Mouse (Mus musculus) erythroblast, embryonic 14.5 days (primary cell): ENCODE data around the gene Pet117. TPM values are rescaled to one million over a fixed set of nuclear protein-coding genes. Genes with fewer than 3 reads are reported as not detected.
"Not testable (repeated sequence)": the region's sequence is repeated elsewhere in the genome, so short reads cannot be mapped to it uniquely, and the experiment has no call there.

Experiments used
- H3K27me3 ChIP-seq: 2 replicates; pipeline ENCODE4 v1.6.1; 2012; ENCODE audit warnings: inconsistent platforms; ENCODE audit not compliant: control insufficient read depth
- H3K36me3 ChIP-seq: 2 replicates; pipeline ENCODE4 v1.6.1; 2012; ENCODE audit warnings: mild to moderate bottlenecking, inconsistent platforms; ENCODE audit not compliant: control insufficient read depth
- H3K4me1 ChIP-seq: 2 replicates; pipeline ENCODE4 v1.6.1; 2012; ENCODE audit warnings: inconsistent platforms; ENCODE audit not compliant: control insufficient read depth
- H3K4me3 ChIP-seq: replicated peaks from 2 replicates; pipeline ENCODE3; 2012; ENCODE audit warnings: moderate library complexity, mild to moderate bottlenecking, inconsistent platforms
- H3K9me3 ChIP-seq: 2 replicates; pipeline ENCODE4 v1.6.1; 2012; ENCODE audit warnings: low read length, inconsistent platforms, mixed read lengths; ENCODE audit not compliant: control insufficient read depth
- GATA1 ChIP-seq: IDR thresholded peaks from 2 replicates; pipeline ENCODE4 v1.6.1; 2012; ENCODE audit warnings: low read length, inconsistent platforms, mixed read lengths
- TAL1 ChIP-seq: IDR thresholded peaks from 3 replicates; pipeline ENCODE4 v1.6.1; 2012; ENCODE audit warnings: low read length, inconsistent platforms, mixed read lengths
- polyA plus RNA-seq: library from polyadenylated mRNA; stranded (reverse); fragments of >175 nt; gene quantifications from 2 replicates; pipeline ENCODE4 v1.2.3, GENCODE M21; 2012

Gene Pet117
- polyA plus RNA-seq, 1 experiment: 0.09 TPM

GRCm38 (mm10) chr2:144333138-144333842, 35.5 kb upstream of the Pet117 start:
- H3K4me1 ChIP-seq: peaks cover 2% of the 10 kb centered on the region
- H3K4me3 ChIP-seq: no peak overlapping the region
- H3K36me3 ChIP-seq: no peaks in the 10 kb centered on the region
- peaks cover 3% of the 10 kb centered on the region; the same call in 1 of the 2 replicates for H3K9me3 ChIP-seq
- peaks cover 77% of the 10 kb centered on the region for H3K27me3 ChIP-seq
- TF ChIP-seq TAL1: no peak
- no peak for TF ChIP-seq GATA1

GRCm38 (mm10) chr2:144337230-144337629, 31.6 kb upstream of the Pet117 start:
- TF ChIP-seq TAL1 (no peak), GATA1 (no peak)
- Histone ChIP-seq H3K4me1 (no peaks in the 10 kb centered on the region), H3K9me3 (no peaks in the 10 kb centered on the region; the same call in 1 of the 2 replicates), H3K36me3 (no peaks in the 10 kb centered on the region), H3K27me3 (peaks cover 38% of the 10 kb centered on the region), H3K4me3 (no peak overlapping the region)

- no peak for TF ChIP-seq GATA1
- TF ChIP-seq TAL1: no peak
- no peaks in the 10 kb centered on the region for H3K36me3 ChIP-seq
- no peaks in the 10 kb centered on the region; the same call in 1 of the 2 replicates for H3K9me3 ChIP-seq
- no peak overlapping the region for H3K4me3 ChIP-seq
- H3K4me1 ChIP-seq: no peaks in the 10 kb centered on the region
- H3K27me3 ChIP-seq: peaks cover 34% of the 10 kb centered on the region
Measured at GRCm38 (mm10) chr2:144337701-144338100, 31.1 kb upstream of the Pet117 start.

DNA sequence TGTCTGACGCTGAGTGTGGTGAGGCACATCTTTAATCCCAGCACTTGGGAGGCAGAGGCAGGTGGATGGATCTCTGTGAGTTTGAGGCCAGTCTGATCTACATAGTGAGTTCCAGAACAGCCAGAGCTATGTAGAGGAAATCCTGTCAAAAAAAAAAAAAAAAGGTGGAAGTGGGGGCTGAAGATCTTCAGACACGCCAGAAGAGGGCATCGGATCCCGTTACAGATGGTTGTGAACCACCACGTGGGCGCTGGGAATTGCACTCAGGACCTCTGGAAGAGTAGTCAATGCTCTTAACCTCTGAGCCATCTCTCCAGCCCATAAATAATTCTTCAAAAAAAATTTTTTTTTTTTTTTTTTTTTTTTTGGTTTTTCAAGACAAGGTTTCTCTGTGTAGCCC, 30.6 kb upstream of the Pet117 start:
- not testable (repeated sequence) for H3K9me3 ChIP-seq, H3K36me3 ChIP-seq, H3K4me3 ChIP-seq, H3K4me1 ChIP-seq
- H3K27me3 ChIP-seq: peaks cover 29% of the 10 kb centered on the region

- Histone ChIP-seq H3K36me3 (no peaks in the 10 kb centered on the region), H3K27me3 (no peaks in the 10 kb centered on the region)
- no peak for TF ChIP-seq GATA1
- TF ChIP-seq TAL1: no peak
Measured at GRCm38 (mm10) chr2:144343158-144343557, 25.6 kb upstream of the Pet117 start.

GRCm38 (mm10) chr2:144348525-144348924, 20.3 kb upstream of the Pet117 start:
- H3K27me3 ChIP-seq: no peaks in the 10 kb centered on the region
- H3K9me3 ChIP-seq: no peaks in the 10 kb centered on the region
- H3K36me3 ChIP-seq: no peaks in the 10 kb centered on the region

More at GRCm38 (mm10) chr2:144343158-144343557, 25.6 kb upstream of the Pet117 start:
- no peak overlapping the region for H3K4me3 ChIP-seq
- H3K9me3 ChIP-seq: no peaks in the 10 kb centered on the region
- H3K4me1 ChIP-seq: no peaks in the 10 kb centered on the region

GRCm38 (mm10) chr2:144352843-144353242, 16.0 kb upstream of the Pet117 start:
- Histone ChIP-seq H3K4me1 (no peaks in the 10 kb centered on the region), H3K27me3 (peaks cover 2% of the 10 kb centered on the region; the same call in 1 of the 2 replicates), H3K4me3 (no peak overlapping the region), H3K9me3 (no peaks in the 10 kb centered on the region), H3K36me3 (no peaks in the 10 kb centered on the region)
- TF ChIP-seq GATA1 (no peak), TAL1 (no peak)

More at GRCm38 (mm10) chr2:144348525-144348924, 20.3 kb upstream of the Pet117 start:
- no peak for TF ChIP-seq TAL1
- no peak for TF ChIP-seq GATA1
- Histone ChIP-seq H3K4me3 (no peak overlapping the region), H3K4me1 (no peaks in the 10 kb centered on the region)

- no peak for TF ChIP-seq GATA1
- TF ChIP-seq TAL1: no peak
- no peaks in the 10 kb centered on the region for H3K9me3 ChIP-seq
Measured at GRCm38 (mm10) chr2:144369020-144369421, 225 bp downstream of the Pet117 start.

DNA sequence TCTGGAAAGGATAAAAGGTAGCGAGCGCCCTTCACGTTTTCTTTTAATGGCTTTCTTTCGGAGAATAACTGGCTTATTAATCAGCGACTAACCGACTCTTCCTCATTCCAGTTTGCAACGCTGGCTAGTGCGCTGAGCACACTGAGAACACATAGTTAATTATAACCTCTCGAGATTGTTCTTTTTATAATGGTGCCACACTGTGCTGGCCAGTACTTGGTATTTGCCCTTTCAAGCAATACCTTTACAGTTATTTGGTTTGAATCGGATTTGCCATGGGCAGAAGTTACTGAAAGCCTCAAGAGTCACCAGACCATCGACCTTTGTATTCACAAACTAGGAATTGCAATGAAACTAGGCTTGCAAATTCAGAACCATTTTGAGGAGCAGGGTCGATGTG, 715 bp downstream of the Pet117 start:
- peak overlapping the region; percentile 77 for H3K4me3 ChIP-seq
- no peaks in the 10 kb centered on the region for H3K27me3 ChIP-seq
- TF ChIP-seq TAL1 (no peak), GATA1 (no peak)
- peaks cover 21% of the 10 kb centered on the region for H3K36me3 ChIP-seq
- H3K9me3 ChIP-seq: no peaks in the 10 kb centered on the region
- H3K4me1 ChIP-seq: peaks cover 27% of the 10 kb centered on the region

More at GRCm38 (mm10) chr2:144369020-144369421, 225 bp downstream of the Pet117 start:
- peak overlapping the region; percentile 77 for H3K4me3 ChIP-seq
- H3K36me3 ChIP-seq: peaks cover 16% of the 10 kb centered on the region
- H3K4me1 ChIP-seq: peaks cover 27% of the 10 kb centered on the region
- no peaks in the 10 kb centered on the region for H3K27me3 ChIP-seq
